Mouse (Mus musculus): ENCODE results near the gene Gale. TPM values are rescaled to one million over a fixed set of nuclear protein-coding genes. Genes with fewer than 3 reads are reported as not detected.
A peak's percentile ranks its signal among the peaks of the same experiment; 100 is the strongest.

Gene Gale
- polyA plus RNA-seq, 1 experiment, result 37.0 TPM

GRCm38 (mm10) chr4:135981524-135982063, 18.1 kb downstream of the Gale start:
- Histone ChIP-seq H3K27me3 (ENCODE audit: control insufficient read depth, insufficient read depth, low read length) (no peaks in the 10 kb centered on the region), H3K27ac (ENCODE audit: control insufficient read depth, insufficient read depth, low read length) (no peak overlapping the region), H3K36me3 (ENCODE audit: control insufficient read depth, insufficient read depth, low read length) (peaks cover 10% of the 10 kb centered on the region), H3K4me3 (ENCODE audit: control insufficient read depth, insufficient read depth, low read length) (no peak overlapping the region), H3K4me1 (replicated peaks; ENCODE audit: control insufficient read depth, insufficient read depth, low read length) (peaks cover 8% of the 10 kb centered on the region)
- TF ChIP-seq POLR2A (IDR thresholded peaks at IDR 0.05; ENCODE audit: control insufficient read depth, extremely low read depth, insufficient read depth, low read length, poor library complexity) (no peak), CTCF (IDR thresholded peaks at IDR 0.05; ENCODE audit: borderline replicate concordance, control insufficient read depth, extremely low read depth, insufficient read depth, low read length, poor library complexity) (no peak)
- WGBS, result 87% methylated on average over 7 of the region's 7 CpGs
- no peak for DNase-seq

DNA sequence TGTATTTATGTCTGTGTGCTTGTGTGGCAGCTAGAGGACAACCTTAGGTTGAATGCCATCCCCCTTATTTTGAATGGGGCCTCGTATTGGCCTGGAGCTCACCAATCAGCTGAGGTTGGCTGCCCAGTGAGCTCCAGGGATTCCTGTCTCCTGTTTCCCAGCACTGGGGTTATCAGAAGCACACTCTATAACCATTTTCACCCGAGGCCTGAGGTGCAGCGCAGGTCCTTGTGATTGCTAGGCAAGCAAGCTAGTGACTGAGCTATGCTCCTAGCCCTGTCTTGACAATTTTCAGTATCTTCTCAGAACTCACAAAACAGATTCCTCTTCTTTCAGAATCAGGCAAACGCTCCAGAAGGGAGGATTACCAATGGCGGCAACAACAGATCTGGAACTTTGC, 21.0 kb downstream of the Gale start:
- H3K4me3 ChIP-seq (ENCODE audit: control insufficient read depth, insufficient read depth, low read length), result no peak overlapping the region
- DNase-seq, result no peak
- no peak overlapping the region for H3K27ac ChIP-seq (ENCODE audit: control insufficient read depth, insufficient read depth, low read length)
- H3K4me1 ChIP-seq (replicated peaks; ENCODE audit: control insufficient read depth, insufficient read depth, low read length), result peaks cover 8% of the 10 kb centered on the region
- TF ChIP-seq CTCF (IDR thresholded peaks at IDR 0.05; ENCODE audit: borderline replicate concordance, control insufficient read depth, extremely low read depth, insufficient read depth, low read length, poor library complexity) (no peak), POLR2A (IDR thresholded peaks at IDR 0.05; ENCODE audit: control insufficient read depth, extremely low read depth, insufficient read depth, low read length, poor library complexity) (no peak)
- 97% methylated on average over 5 of the region's 5 CpGs for WGBS
- H3K36me3 ChIP-seq (ENCODE audit: control insufficient read depth, insufficient read depth, low read length), result peaks cover 6% of the 10 kb centered on the region
- no peaks in the 10 kb centered on the region for H3K27me3 ChIP-seq (ENCODE audit: control insufficient read depth, insufficient read depth, low read length)

DNA sequence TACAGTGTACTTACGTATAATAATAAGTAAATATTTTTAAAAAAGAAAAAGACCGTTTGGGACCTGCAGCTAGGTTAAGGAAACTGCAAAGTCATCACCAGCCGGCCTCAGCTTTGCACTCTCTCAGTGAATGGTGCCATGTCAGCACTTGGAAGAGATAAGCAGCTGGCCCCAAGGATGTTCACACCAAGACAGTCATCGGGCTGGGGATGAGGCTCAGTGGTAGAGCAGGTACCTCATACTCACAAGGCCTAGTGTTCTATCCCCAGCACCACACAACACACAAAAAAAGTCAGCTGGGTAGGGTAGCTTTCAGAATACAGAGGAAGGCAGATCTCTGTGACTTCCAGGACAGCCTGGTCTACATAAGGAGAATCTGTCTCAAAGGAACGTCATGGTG, 21.7 kb downstream of the Gale start:
- 80% methylated on average over 5 of the region's 5 CpGs for WGBS
- no peak for DNase-seq
- Histone ChIP-seq H3K27me3 (ENCODE audit: control insufficient read depth, insufficient read depth, low read length) (no peaks in the 10 kb centered on the region), H3K4me1 (replicated peaks; ENCODE audit: control insufficient read depth, insufficient read depth, low read length) (peaks cover 8% of the 10 kb centered on the region), H3K4me3 (ENCODE audit: control insufficient read depth, insufficient read depth, low read length) (no peak overlapping the region), H3K27ac (ENCODE audit: control insufficient read depth, insufficient read depth, low read length) (no peak overlapping the region), H3K36me3 (ENCODE audit: control insufficient read depth, insufficient read depth, low read length) (peaks cover 6% of the 10 kb centered on the region)
- no peak for TF ChIP-seq POLR2A (IDR thresholded peaks at IDR 0.05; ENCODE audit: control insufficient read depth, extremely low read depth, insufficient read depth, low read length, poor library complexity)
- no peak for TF ChIP-seq CTCF (IDR thresholded peaks at IDR 0.05; ENCODE audit: borderline replicate concordance, control insufficient read depth, extremely low read depth, insufficient read depth, low read length, poor library complexity)

DNA sequence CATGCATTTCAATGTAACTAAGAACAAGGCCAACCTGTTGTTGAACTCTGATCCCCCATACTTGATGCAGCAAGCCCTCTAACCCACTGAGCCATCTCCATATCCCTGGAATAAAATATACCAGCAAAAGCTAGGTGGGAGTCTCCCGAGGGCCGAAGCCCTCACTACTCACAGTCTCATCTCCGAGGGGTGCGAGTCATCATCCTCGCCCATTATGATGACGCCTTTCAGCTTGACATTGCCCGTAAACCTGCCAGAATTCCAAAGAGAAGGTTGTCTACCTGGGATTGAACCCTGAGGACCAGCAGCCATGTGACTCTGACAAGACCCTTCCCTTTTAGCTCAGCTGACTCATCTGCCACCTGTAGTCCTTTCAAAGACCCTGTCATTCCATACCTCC, 22.2 kb downstream of the Gale start:
- TF ChIP-seq CTCF (IDR thresholded peaks at IDR 0.05; ENCODE audit: borderline replicate concordance, control insufficient read depth, extremely low read depth, insufficient read depth, low read length, poor library complexity) (no peak), POLR2A (IDR thresholded peaks at IDR 0.05; ENCODE audit: control insufficient read depth, extremely low read depth, insufficient read depth, low read length, poor library complexity) (no peak)
- Histone ChIP-seq H3K27me3 (ENCODE audit: control insufficient read depth, insufficient read depth, low read length) (no peaks in the 10 kb centered on the region), H3K36me3 (ENCODE audit: control insufficient read depth, insufficient read depth, low read length) (peaks cover 6% of the 10 kb centered on the region), H3K4me3 (ENCODE audit: control insufficient read depth, insufficient read depth, low read length) (no peak overlapping the region), H3K4me1 (replicated peaks; ENCODE audit: control insufficient read depth, insufficient read depth, low read length) (peaks cover 8% of the 10 kb centered on the region), H3K27ac (ENCODE audit: control insufficient read depth, insufficient read depth, low read length) (no peak overlapping the region)
- 97% methylated on average over 7 of the region's 7 CpGs for WGBS
- no peak for DNase-seq

DNA sequence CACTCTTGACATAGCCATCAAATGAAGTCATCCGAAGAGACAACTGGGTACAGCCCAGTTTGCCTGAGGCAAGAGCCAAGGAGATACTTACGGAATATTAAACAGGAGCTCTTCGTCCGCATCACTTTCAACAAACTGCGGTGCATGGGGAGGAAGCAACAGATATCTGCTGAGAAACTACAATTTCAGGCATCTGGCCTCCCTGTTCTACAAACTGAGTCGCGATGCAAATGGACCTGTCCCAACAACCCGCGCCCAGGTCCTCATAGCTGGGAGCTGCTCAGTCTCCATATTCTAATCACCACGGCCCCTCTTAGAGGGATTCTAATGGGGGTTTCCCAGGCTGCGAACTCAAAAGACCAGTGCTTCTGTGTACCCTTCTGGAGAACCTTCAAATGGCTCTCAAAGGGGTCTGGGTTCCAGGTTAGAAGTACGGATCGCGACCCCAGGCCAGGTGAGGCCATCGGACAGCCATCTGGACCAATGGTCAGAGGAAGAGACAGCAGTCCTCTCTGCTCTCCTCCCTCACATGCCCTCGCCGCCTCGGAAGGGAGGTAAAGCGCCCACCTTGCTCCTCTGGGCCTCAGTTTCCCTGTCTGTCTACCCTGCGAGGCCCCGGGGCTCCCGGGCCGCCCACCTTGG, 22.9 kb downstream of the Gale start:
- 14% methylated on average over 23 of the region's 23 CpGs for WGBS
- H3K27ac ChIP-seq (ENCODE audit: control insufficient read depth, insufficient read depth, low read length), result no peak overlapping the region
- H3K4me1 ChIP-seq (replicated peaks; ENCODE audit: control insufficient read depth, insufficient read depth, low read length), result peaks cover 8% of the 10 kb centered on the region
- no peaks in the 10 kb centered on the region for H3K27me3 ChIP-seq (ENCODE audit: control insufficient read depth, insufficient read depth, low read length)
- no peak for TF ChIP-seq POLR2A (IDR thresholded peaks at IDR 0.05; ENCODE audit: control insufficient read depth, extremely low read depth, insufficient read depth, low read length, poor library complexity)
- no peak for TF ChIP-seq CTCF (IDR thresholded peaks at IDR 0.05; ENCODE audit: borderline replicate concordance, control insufficient read depth, extremely low read depth, insufficient read depth, low read length, poor library complexity)
- peak overlapping the region; percentile 58 for H3K4me3 ChIP-seq (ENCODE audit: control insufficient read depth, insufficient read depth, low read length)
- DNase-seq, result no peak
- peaks cover 6% of the 10 kb centered on the region for H3K36me3 ChIP-seq (ENCODE audit: control insufficient read depth, insufficient read depth, low read length)

DNA sequence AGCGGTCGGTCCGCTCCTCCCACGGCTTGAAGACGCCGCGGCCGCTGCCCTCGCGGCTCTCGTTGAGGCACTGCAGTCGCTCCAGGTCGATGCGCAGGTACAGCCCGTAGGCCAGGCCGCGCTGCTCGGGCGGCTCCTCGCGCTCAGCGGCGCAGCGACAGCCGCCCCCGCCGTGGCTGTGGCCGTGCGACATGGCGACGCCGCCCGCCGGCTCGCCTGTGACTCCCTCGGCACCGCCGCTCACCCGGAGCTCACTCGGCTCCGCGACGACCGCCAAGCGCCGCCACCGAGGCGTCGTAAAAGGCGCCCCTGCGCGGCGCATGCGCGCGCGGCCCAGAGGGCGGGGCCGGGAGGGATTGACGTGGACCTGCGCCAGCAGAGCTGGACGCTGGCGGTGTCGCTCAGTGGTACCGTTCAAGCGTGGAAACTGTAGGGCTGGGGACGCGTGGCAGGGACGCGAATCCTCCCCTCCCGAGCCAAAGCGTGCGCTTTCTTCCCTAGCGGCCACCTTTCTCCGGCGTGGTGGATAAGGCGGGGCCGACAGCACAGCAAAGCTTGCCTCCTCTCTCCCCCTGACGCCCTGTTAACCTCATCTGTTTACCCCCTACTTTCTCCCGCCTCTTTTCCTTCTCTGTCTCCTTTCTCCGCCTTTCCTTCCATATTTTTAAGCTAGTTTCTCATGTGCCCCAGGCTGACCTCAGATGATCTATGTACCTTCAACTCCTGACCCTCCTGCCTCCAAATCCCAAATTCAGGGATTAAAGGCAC, 23.6 kb downstream of the Gale start, which contains the start of gene Pithd1:
Gene Pithd1 (minus strand): TSS at position 322 of the 768 bp plus-strand sequence.
- DNase-seq, result peak; percentile 93
- Histone ChIP-seq H3K4me3 (ENCODE audit: control insufficient read depth, insufficient read depth, low read length) (peak within 1 kb of the TSS; percentile 58), H3K4me1 (replicated peaks; ENCODE audit: control insufficient read depth, insufficient read depth, low read length) (peaks cover 8% of the 10 kb centered on the region), H3K27ac (ENCODE audit: control insufficient read depth, insufficient read depth, low read length) (no peak within 1 kb of the TSS), H3K27me3 (ENCODE audit: control insufficient read depth, insufficient read depth, low read length) (no peaks in the 10 kb centered on the region), H3K36me3 (ENCODE audit: control insufficient read depth, insufficient read depth, low read length) (peaks cover 6% of the 10 kb centered on the region)
- TF ChIP-seq CTCF (IDR thresholded peaks at IDR 0.05; ENCODE audit: borderline replicate concordance, control insufficient read depth, extremely low read depth, insufficient read depth, low read length, poor library complexity) (peak; percentile 61), POLR2A (IDR thresholded peaks at IDR 0.05; ENCODE audit: control insufficient read depth, extremely low read depth, insufficient read depth, low read length, poor library complexity) (peak; percentile 97)
- WGBS, result under 1% methylated on average over 81 of the region's 81 CpGs

Measured in thymus, adult 2 months (tissue).